Mouse (Mus musculus): ENCODE results near the gene Art5.
"Not testable (repeated sequence)": the region's sequence is repeated elsewhere in the genome, so short reads cannot be mapped to it uniquely, and the experiment has no call there.

The Art5 gene

DNA sequence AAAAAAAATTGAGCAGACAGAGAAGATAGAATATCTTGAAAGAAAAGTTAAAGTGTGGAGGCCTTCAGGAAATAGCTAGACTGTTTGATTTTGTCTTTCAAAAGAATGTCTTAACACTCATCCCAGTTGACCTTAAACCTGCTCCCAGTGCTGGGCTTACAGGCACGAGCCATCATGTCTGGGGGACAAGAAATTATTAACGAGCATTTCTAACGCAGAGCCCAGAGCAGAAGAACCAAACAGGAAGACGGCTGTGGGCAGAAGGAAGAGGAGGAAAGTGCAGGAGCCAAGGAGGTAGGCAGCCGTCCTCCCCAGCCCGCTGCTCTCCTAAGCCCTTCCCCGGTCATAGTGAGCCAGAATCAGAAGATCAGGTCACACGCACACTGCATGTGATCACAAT, 29.0 kb downstream of the Art5 start:
- DNase-seq, result no peak

- DNase-seq, result no peak
Measured at GRCm38 (mm10) chr7:102078517-102078916, 30.8 kb downstream of the Art5 start.

DNA sequence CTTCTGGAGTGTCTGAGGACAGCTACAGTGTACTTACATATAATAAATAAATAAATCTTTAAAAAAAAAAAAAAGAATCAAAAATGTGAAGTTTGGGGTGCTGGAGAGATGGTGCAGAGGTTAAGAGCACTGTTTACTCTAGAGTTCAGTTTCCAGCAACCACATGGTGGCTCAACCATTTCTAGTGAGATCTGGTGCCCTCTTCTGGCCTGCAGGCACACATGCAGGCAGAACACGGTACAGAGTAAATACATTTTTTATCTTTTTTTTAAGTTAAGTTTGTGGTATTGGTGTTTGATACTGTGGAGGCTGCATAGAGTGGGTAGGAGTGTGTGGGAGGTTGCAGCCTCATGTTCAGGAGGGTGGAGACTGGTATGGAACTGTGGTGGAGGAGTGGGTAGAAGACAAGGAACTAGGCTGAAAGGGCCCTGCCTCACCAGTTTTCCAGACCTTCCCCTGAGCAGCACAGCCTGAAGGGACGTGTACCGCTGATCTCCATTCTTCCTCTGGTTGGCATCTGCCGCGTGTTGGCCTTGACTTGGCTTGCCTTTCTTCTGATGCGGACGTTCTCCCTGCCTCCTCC, 32.5 kb downstream of the Art5 start:
- DNase-seq, result no peak

DNA sequence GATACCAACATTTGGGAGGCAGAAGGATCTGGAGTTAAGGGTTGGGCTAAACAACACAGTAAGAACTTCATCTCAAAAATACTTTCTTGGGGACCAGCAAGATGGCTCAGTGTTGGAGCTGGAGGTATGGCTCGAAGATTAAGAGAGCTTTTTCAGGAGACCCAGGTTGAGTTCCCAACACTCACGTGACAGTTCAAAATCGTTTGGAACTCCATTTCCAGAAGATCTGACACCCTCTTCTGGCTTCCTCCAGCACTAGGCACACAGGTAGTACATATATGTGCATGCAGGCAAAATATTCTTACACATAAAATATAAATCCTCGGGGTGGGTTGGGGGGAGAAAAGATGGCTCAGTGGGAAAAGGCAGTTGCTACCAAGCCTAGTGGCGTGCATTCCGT, 42.9 kb downstream of the Art5 start:
- no peak for DNase-seq

DNA sequence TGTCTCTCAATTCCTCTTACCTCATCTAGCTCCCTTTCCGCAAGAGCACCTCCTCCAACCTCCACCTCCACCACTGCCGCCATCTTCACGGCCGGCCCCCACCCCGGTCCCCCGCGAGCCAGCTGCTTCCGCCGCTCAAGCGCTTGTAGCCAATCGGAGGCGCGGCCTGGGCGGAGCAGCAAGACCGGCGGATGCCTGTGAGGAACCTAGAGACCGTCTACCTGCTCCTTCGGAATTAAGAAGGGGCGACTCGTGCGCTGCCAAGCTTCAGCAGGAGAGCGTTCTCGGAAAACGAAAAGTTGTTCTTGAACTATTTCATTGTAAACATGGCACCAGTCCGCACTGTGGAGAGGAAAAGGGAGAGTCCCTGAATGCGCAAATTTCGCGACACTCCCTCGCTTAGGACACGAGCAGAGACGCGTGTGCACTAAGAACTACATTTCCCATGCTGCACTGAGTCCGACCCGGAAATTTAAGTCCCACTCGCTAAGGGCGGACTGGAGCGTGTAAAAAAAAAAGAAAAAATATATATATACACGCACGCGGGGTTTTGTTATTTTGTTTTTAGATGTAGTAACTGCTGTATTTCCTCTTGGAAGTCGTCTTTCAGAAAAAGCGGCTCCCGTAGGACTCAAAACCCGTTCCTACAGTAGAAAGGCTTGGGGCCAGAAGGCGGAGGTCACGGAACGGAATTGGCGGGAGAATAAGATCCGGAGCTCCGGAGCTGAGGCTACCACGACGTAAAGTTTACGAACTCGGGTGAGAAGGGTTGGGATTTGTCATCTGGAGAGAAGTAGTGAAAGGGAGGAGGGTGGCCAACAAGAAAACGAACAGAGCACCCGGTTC, 44.0 kb downstream of the Art5 start, which contains the start of the genes Rnf121, Xndc1 and Xntrpc:
TSS of gene Rnf121 (minus strand) at position 424 of the 846 bp plus-strand sequence.
TSS of gene Xndc1 (plus strand) at position 466 of the 846 bp plus-strand sequence.
TSS of gene Xntrpc (plus strand) at position 668 of the 846 bp plus-strand sequence.
- DNase-seq, result peak; percentile 92

DNA sequence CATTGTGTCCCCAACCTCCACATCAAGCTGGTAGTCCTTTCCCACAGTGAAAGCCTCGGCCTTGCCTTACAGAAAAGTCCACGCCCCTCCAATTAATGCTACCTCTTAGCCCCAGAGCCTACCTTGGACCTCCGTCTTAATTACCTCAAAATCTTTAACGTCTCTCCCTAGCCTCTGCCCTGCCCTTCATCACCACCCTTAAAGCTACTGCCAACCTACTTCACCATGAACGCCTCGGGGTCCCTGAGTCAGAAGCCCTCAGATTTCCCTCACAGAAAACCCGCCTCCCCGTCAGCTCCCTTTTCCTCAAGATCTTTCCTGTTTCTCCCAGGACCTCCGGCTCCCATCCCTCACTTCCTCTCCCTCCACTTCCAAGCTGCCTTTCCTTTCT, 44.6 kb downstream of the Art5 start:
- no peak for DNase-seq

DNA sequence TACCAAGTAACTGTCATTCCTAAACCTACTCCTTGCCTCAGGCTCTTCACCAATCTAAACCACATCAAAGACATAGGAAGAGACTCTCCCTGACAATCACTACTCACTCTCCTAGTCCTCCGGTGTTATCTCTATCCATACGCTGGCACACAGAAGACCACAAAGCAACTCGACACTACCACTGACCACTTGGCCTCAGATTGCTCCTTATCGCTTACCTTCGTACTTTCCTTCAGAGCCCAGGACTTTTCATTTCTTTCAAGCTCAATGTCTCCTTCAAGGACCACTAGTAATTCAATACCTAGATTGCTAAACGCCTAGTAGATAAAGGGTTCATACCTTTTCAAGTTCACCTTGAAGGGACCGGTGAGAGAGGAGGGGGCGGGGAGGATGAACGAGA, 45.4 kb downstream of the Art5 start:
- DNase-seq, result no peak

DNA sequence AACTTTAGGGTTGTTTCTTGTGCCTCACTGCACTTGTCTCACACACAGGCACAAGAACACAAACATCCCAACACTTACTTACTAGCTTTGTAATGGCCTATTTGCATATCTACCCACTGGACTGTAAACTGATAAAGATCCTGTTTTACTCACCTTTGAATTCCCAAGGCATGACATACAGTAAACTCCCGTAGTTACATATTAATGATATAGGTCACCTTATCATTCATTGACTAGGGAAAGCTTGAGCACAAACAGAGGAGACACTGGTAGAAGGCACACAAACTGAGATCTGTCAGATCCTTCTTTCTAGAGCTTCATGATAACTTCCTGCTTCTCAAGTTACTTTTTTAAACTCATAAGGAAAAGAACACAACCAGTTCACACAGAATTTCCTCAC, 47.1 kb downstream of the Art5 start:
- no peak for DNase-seq

- DNase-seq, result no peak
Measured at GRCm38 (mm10) chr7:102061353-102061752, 47.9 kb downstream of the Art5 start.

GRCm38 (mm10) chr7:102048524-102048923, 60.8 kb downstream of the Art5 start:
- not testable (repeated sequence) for DNase-seq

Data from cerebellum, adult 11-12 months (tissue).